Mouse (Mus musculus): ENCODE measurements around the gene Dnaja1.

Gene Dnaja1

DNA sequence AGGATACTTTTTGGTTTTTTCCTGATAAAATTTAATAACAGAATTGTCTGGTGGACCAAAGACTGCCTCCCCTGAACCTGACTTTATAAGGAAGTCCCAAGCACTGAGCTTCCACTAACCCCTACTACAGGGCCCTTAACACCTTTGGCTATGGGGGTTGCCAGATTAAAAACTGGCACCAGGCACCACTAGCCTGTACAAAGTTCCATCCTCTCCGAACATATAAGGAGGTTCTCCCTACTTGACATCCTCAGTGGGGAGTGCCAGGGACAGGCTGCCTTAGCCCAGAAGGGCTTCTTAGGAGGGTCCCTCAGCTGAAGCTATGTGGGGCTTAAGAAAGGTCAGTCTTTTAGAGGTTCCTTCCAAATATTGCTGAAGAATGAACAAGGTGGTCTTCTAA is 13.4 kb downstream of the Dnaja1 start:
- no peak for DNase-seq (ENCODE audit: low spot score in 2 of 2)

GRCm38 (mm10) chr4:40757157-40757779 is 35.3 kb downstream of the Dnaja1 start:
- DNase-seq (ENCODE audit: low spot score in 2 of 2), result no peak

DNA sequence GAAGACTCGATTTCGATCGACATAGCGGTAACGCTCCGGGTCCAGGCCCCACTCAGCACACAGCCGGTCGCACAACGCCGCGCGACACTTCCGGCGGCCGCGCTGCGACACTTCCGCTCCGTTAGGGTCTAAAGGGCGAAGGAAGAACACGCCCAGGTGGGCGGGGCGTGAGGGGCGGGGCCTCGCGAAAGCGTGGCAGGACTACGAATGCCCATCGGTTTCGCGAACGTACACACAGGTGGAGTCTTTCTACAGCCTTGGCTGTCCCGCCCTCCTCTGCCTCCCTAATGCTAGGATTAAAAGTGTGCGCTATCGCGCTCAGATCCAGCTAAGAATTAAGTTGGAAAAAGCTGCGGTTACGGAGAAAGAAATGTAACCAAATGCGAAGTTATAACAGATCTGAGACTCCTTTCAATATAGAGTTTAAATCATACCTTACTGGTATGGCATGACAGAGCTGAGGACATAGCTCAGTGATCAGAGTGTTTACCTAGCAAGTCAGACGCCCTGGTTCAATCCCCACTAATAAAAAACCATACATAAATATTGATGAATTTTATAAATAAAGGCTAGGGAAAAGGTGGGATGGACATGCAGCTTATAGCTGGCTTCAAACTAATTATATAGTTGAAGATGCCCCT is 36.0 kb downstream of the Dnaja1 start, which contains the start of gene Smu1:
Smu1 (minus strand) TSS at position 144 of the 641 bp plus-strand sequence.
- DNase-seq (ENCODE audit: low spot score in 2 of 2), result peak; percentile 97 to 98

GRCm38 (mm10) chr4:40759876-40760275 is 37.9 kb downstream of the Dnaja1 start:
- no peak for DNase-seq (ENCODE audit: low spot score in 2 of 2)

GRCm38 (mm10) chr4:40774279-40775259 is 52.6 kb downstream of the Dnaja1 start:
- DNase-seq (ENCODE audit: low spot score in 2 of 2), result peak; percentile 64 to 72

DNA sequence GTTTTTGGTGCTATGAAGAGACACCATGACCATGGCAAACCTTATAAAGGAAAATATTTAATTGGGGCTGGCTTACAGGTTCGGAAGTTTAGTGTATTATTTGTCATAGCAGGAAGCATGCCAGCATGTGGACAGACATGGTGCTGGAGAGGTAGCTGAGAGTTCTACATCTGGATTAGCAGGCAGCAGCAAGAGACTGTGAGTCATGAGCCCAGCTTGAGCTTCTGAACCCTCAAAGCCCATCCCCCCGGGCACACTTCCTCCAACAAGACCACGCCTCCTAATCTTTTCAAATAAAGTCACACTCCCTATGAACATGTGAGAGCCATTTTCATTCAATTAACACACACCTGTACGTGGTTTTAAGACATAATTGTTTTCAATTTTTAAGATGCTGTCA is 54.5 kb downstream of the Dnaja1 start:
- DNase-seq (ENCODE audit: low spot score in 2 of 2), result no peak

DNA sequence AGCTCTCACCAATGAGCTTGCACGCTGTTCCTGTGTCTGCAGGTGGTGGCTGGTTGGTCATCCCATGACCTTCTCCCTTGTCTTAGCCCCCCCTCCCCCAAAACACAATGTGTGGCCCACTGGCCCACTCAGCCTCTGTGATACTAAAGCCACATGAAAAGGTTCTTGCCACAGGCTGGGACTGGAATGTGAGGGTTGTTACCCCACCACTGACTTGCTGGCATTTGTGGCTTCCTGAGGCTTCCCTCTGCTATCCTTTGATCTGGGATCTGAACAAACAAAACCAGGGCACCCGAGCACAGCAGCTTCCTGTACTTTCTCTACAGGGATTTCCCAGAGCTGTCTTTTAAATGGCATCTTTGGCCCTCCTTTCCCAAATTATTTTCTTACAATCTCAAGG is 55.2 kb downstream of the Dnaja1 start:
- DNase-seq (ENCODE audit: low spot score in 2 of 2), result no peak

- no peak for DNase-seq (ENCODE audit: low spot score in 2 of 2)
These were observed 56.7 kb downstream of the Dnaja1 start for GRCm38 (mm10) chr4:40778656-40779055.

DNA sequence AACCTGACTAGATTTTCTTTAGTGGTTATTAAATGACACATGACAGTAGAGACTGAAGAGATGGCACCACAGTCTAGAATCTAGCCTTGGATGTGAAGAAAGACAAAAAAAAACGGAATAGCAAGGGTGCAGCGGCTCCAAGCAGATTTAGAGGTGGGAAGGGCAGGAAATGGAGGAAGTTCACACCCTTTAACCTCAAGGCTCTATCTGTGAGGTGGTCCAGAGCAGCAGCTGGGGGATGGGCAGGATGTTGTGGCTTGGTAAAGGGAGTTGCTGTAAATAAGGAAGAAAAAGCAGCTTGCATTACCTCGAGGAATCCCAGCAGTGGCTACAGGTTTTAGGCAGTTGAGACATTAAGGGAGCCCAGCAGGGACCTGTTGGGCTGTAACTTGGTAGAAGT is 59.2 kb downstream of the Dnaja1 start:
- DNase-seq (ENCODE audit: low spot score in 2 of 2), result no peak

GRCm38 (mm10) chr4:40781797-40782495 is 60.0 kb downstream of the Dnaja1 start:
- DNase-seq (ENCODE audit: low spot score in 2 of 2), result no peak

- no peak for DNase-seq (ENCODE audit: low spot score in 2 of 2)
These were observed 61.1 kb downstream of the Dnaja1 start for GRCm38 (mm10) chr4:40783049-40783448.

GRCm38 (mm10) chr4:40784556-40785169 is 62.7 kb downstream of the Dnaja1 start:
- no peak for DNase-seq (ENCODE audit: low spot score in 2 of 2)

DNA sequence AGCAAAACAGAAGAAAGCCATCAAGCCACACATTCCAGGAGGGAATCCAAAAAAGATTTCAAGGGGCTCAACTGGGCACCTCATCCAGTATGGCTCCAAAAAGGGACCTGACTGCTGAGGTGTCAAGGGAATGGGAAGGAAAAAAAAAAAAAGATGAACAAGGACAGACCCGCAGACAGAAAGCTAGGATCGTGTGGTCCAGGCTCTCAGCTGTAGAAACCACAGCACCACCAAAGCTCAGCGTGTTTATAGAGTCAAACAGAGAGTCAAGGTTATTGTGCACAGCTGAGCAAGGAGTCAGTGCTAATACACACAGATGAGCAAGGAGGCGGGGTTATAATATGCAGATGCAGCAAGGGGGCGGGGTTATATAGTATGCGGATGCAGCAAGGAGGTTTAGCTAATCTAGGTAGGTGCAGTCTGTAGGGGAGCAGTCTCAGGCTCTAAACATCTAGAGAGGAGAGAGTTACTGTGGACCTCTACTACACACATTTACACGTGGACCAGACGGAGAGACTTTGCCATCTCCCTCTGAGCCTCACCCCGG is 63.7 kb downstream of the Dnaja1 start:
- no peak for DNase-seq (ENCODE audit: low spot score in 2 of 2)

DNA sequence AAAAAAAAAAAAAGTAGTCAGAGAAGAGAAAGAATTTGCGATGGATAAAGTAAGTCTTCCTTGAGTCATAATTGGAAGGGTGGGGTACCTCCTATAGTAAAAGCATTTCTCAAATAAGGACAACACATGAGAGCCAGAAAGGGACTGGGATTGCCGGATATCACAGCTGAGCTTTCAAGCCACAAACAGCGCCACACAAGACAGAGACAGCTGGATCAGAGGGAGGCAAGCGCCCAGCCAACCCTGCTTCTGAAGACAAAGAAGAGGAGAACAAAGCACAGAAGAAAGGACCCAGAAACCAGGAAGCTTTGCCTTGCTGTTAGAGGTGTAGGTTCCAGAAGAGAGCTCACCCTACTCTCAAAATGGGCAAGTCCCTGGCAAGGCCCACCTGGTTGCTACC is 64.6 kb downstream of the Dnaja1 start:
- DNase-seq (ENCODE audit: low spot score in 2 of 2), result no peak

All from right cerebral cortex, adult 2 months (tissue).